Comparison of ENCODE assay signal across 29 mouse cellular contexts in genomic region chrX:16421663-16422062, GRCm38 (mm10).
"Had no signal": no experiment of that assay in that cellular context is flagged by ENCODE, and none has a peak within 500 bp of the region (broad histone marks: within the 10 kb centered on the region; RNA-seq: fewer than 3 reads in every experiment).

No protein-coding gene starts in this region.

- H3K9me3 ChIP-seq: embryonic facial prominence, embryonic 10.5 days; embryonic facial prominence, embryonic 12.5 days; embryonic facial prominence, embryonic 13.5 days; embryonic facial prominence, embryonic 15.5 days; forebrain, embryonic 10.5 days; forebrain, embryonic 12.5 days; forebrain, embryonic 13.5 days; forebrain, embryonic 15.5 days had no signal

- ATAC-seq: forebrain, embryonic 13.5 days; forebrain, embryonic 14.5 days; forebrain, embryonic 15.5 days; forebrain, embryonic 16.5 days had no signal

- H3K36me3 ChIP-seq: embryonic facial prominence, embryonic 10.5 days; embryonic facial prominence, embryonic 12.5 days; embryonic facial prominence, embryonic 13.5 days; embryonic facial prominence, embryonic 15.5 days; forebrain, embryonic 10.5 days; forebrain, embryonic 12.5 days; forebrain, embryonic 15.5 days had no signal

- H3K9ac ChIP-seq: embryonic facial prominence, embryonic 12.5 days; embryonic facial prominence, embryonic 13.5 days; embryonic facial prominence, embryonic 15.5 days; forebrain, embryonic 12.5 days; forebrain, embryonic 13.5 days; forebrain, embryonic 15.5 days; forebrain, postnatal 0 days had no signal

- DNase-seq: cerebellum, adult 2 months; cerebellum, adult 8-10 months; cerebellum, adult 9-10 months; cerebellum, adult 9-11 months; cerebellum, postnatal 10 days; cerebellum, postnatal 14 days; cerebellum, postnatal 25 days; cerebellum, postnatal 36 days; embryo, embryonic 11 days; gastrocnemius, adult 2 months; gastrocnemius, postnatal 10 days; gastrocnemius, postnatal 14 days; gastrocnemius, postnatal 25 days; gastrocnemius, postnatal 36 days; heart, adult 11 months; heart, adult 18-20 months; heart, adult 2 months had no signal

- H3K4me2 ChIP-seq: embryonic facial prominence, embryonic 12.5 days; embryonic facial prominence, embryonic 13.5 days; embryonic facial prominence, embryonic 15.5 days; forebrain, embryonic 12.5 days; forebrain, embryonic 13.5 days; forebrain, embryonic 15.5 days had no signal

- H3K4me3 ChIP-seq: embryonic facial prominence, embryonic 10.5 days; embryonic facial prominence, embryonic 12.5 days; embryonic facial prominence, embryonic 13.5 days; embryonic facial prominence, embryonic 15.5 days; erythroblast, embryonic 14.5 days; forebrain, embryonic 10.5 days; forebrain, embryonic 12.5 days; forebrain, embryonic 13.5 days; forebrain, embryonic 15.5 days; gastrocnemius, adult 2 months; heart, adult 2 months had no signal

- H3K27me3 ChIP-seq: embryonic facial prominence, embryonic 12.5 days; embryonic facial prominence, embryonic 13.5 days; embryonic facial prominence, embryonic 15.5 days; forebrain, embryonic 12.5 days; forebrain, embryonic 13.5 days; forebrain, embryonic 15.5 days had no signal

- H3K4me1 ChIP-seq: embryonic facial prominence, embryonic 10.5 days; embryonic facial prominence, embryonic 12.5 days; embryonic facial prominence, embryonic 13.5 days; embryonic facial prominence, embryonic 15.5 days; forebrain, embryonic 10.5 days; forebrain, embryonic 12.5 days; forebrain, embryonic 13.5 days; forebrain, embryonic 15.5 days had no signal

- H3K27ac ChIP-seq: embryonic facial prominence, embryonic 10.5 days; embryonic facial prominence, embryonic 12.5 days; embryonic facial prominence, embryonic 13.5 days; embryonic facial prominence, embryonic 15.5 days; forebrain, embryonic 10.5 days; forebrain, embryonic 12.5 days; forebrain, embryonic 13.5 days; forebrain, embryonic 15.5 days; gastrocnemius, adult 2 months; heart, adult 2 months had no signal
